Mouse (Mus musculus) Patski (cell line): ENCODE measurements around the gene Dok4. TPM values are rescaled to one million over a fixed set of nuclear protein-coding genes. Genes with fewer than 3 reads are reported as not detected.
"Not testable (repeated sequence)": the region's sequence is repeated elsewhere in the genome, so short reads cannot be mapped to it uniquely, and the experiment has no call there.

Experiments used
- ATAC-seq: fragments of 100-300 bp; one replicate; pipeline ENCODE4 v1.8.0; 2021
- CTCF ChIA-PET: fragments of 350-600 bp; sonication (Branson Sonifier 250); formaldehyde crosslinking; loops from one replicate; lab custom pipeline; 2022; ENCODE audit warnings: inconsistent platforms; lab: Charles Lee
- POLR2A ChIA-PET: fragments of 350-600 bp; sonication (Branson Sonifier 250); formaldehyde crosslinking; loops from one replicate; lab custom pipeline; 2022; ENCODE audit warnings: antibody characterized with exemption, inconsistent platforms; lab: Charles Lee
- DNase-seq: peaks from one replicate; pipeline ENCODE4 v3.0.0-alpha.2; 2011; ENCODE audit warnings: low read depth, low spot score
- H3K27me3 ChIP-seq: fragments of 371-371 bp; one replicate; pipeline ENCODE4 v1.5.1; 2021
- CTCF ChIP-seq: fragments of 100-300 bp; IDR thresholded peaks from one replicate; pipeline ENCODE4 v1.5.1; 2021
- in situ Hi-C: fragments of 300-500 bp; cut with MboI; formaldehyde crosslinking; loops from 3 replicates; pipeline ENCODE4 v1.11.1; 2018; ENCODE audit warnings: low pct_unique_long_range_greater_than_20kb, mixed read lengths
- polyA plus RNA-seq: library from polyadenylated mRNA; unstranded; gene quantifications from one replicate; pipeline ENCODE4 v1.2.3, GENCODE M21; 2021

Gene Dok4
- polyA plus RNA-seq, 1 experiment from 2014 or later = 46.4 TPM

DNA sequence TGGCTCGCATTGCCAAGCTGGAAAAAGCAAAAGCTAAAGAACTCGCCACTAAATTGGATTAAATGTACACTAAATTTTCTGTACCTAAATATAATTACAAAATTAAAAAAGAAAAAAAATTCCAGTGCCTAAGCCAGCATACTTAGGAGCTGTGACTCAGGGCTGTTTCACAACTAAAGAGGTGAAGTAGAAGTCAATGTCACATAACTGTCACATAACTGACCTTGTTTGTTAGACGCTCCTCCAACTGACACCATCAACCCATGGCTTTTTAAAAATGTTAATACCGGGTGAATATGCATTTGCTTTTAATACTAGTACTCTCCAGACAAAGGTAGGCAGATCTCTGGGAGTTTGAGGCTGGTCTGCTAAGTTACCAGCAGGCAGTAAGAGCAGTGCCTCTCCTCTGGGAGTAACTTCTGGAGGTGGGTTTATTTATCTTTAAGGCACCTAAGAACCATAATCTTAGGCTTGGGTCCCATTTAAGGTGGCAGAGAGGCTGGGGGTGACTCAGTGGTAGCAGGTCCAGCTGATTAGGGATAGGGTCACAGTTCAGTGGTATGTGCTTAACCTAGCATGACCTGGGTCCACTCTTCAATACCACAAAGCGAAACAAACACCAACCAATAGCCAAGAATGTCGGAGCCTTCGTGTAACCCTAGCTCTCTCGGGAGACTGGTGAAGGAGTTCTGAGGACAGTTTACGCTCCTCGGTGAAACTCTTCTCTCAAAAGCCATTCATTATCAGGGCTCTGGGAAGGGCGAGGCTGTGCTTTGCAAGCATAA lies 39.5 kb downstream of the Dok4 start:
- ATAC-seq (no peak), DNase-seq (no peak)
- no peaks in the 10 kb centered on the region for H3K27me3 ChIP-seq
- in situ Hi-C loops = no loop called here
- TF ChIP-seq CTCF = no peak
- CTCF ChIA-PET = interaction anchor here (0.7 to 4.7 kb wide), 3 partner anchors 12 to 134 kb away, joined by 4 to 20 read pairs (median 4); no protein-coding TSS in a partner anchor
- POLR2A ChIA-PET = interaction anchor here (1.2 kb wide), 1 partner anchor 17 kb away, joined by 3 read pairs; no protein-coding TSS in a partner anchor

DNA sequence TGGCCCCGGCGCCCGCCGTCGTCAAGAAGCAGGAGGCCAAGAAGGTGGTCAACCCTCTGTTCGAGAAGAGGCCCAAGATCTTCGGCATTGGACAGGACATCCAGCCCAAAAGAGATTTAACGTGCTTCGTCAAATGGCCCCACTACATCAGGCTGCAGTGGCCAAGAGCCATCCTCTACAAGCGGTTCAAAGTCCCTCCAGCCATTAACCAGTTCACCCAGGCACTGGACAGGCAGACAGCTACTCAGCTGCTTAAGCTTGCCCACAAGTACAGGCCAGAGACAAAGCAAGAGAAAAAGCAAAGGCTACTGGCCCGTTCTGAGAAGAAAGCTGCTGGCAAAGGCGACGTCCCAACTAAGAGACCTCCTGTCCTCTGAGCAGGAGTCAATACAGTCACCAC lies 40.4 kb downstream of the Dok4 start:
- H3K27me3 ChIP-seq, DNase-seq, ATAC-seq, in situ Hi-C loops: not testable (repeated sequence)
- POLR2A ChIA-PET = interaction anchor here (1.0 kb wide), 1 partner anchor 11 kb away, joined by 3 read pairs; no protein-coding TSS in a partner anchor
- CTCF ChIA-PET = interaction anchor here (0.9 to 4.7 kb wide), 2 partner anchors 11 to 14 kb away, joined by 4 to 20 read pairs; no protein-coding TSS in a partner anchor

DNA sequence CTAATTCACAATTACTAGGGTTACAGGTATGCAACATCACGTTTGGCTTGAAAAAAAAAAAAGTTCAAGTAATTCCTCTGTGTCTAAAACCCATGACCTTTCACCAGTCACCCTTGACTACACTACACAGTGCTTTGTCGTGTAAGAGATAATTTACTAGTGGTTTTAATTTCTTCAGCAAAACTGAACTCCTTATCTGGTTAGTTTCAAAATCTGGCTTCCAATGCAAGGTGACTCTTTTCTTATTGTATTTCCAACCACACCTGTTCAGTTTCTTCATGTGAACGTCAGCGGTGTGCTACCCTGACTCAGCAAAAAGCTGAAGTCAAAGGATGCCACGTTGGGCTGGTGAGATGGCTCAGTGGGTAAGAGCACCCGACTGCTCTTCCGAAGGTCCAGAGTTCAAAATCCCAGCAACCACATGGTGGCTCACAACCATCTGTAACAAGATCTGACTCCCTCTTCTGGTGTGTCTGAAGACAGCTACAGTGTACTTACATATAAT lies 42.2 kb downstream of the Dok4 start:
- in situ Hi-C loops, ATAC-seq, DNase-seq, POLR2A ChIA-PET, H3K27me3 ChIP-seq: not testable (repeated sequence)
- CTCF ChIA-PET = interaction anchor here (0.7 to 4.7 kb wide), 4 partner anchors 10 to 746 kb away, joined by 3 to 20 read pairs (median 4); no protein-coding TSS in a partner anchor

DNA sequence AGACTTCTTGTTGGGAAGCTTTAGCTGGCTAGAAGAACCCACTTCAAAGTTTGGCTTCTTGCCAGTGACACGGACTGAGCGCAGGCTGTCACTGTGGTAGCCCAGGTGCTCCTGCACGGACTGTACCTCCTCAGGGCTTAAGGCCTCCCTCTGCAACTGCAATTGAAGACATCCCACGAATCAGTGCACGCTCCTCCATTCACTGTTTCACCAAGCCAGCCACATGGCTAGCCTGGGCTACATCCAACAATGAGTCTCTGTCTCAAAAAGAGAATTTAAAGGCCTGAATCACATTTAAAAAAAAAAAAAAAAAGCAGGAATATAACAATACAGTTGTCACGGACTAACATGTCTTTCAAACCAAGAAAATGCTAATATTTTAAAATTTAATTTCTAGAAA lies 47.8 kb downstream of the Dok4 start:
- no peak for TF ChIP-seq CTCF
- in situ Hi-C loops = no loop called here
- no peak for DNase-seq
- no peaks in the 10 kb centered on the region for H3K27me3 ChIP-seq
- ChIA-PET CTCF (interaction anchor here (1.3 to 1.6 kb wide), 2 partner anchors 9 to 14 kb away, joined by 3 to 6 read pairs; no protein-coding TSS in a partner anchor), POLR2A (no interaction called here)
- no peak for ATAC-seq

DNA sequence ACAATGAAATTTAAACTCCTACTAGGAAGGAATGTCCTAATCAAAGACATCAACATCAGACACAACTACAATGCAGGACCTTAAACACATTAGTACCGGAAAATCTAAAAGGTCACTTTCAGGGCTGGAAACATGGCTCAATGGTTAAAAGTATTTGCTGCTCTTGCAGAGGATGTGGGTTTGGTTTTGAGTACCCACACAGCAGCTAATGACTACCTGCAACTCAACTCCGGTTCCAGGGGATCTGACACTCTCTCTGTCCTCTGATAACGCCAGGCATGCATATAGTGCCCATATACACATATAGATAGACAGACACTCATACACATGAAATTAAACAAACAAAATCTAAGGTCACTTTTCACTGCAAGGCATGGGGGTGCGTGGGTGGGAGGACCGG lies 49.9 kb downstream of the Dok4 start:
- no peak for TF ChIP-seq CTCF
- CTCF ChIA-PET = interaction anchor here (0.8 to 3.6 kb wide), 2 partner anchors 9 to 11 kb away, joined by 3 to 20 read pairs; no protein-coding TSS in a partner anchor
- in situ Hi-C loops = no loop called here

DNA sequence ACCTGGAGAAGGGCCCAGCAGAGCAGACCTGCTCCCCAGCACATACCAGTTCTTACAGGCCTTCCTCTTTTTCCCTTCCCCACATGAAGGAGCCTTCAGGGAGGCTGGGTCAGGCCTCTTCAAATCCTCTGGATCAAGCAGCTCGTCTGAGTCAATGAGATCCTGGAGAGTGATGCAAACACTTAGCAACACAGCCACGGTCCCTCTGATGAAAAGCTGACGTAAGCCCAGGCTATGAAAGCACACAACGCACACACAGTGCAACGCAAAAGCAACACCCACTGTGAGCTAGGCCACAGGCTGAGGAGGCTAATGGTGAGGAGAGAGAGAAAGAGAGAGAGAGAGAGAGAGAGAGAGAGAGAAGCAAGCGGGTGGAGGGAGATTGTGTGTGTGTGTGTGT lies 51.0 kb downstream of the Dok4 start:
- in situ Hi-C loops = no loop called here
- DNase-seq (no peak), ATAC-seq (no peak)
- no peak for TF ChIP-seq CTCF
- H3K27me3 ChIP-seq = no peaks in the 10 kb centered on the region
- POLR2A ChIA-PET = no interaction called here
- CTCF ChIA-PET = interaction anchor here (0.9 to 3.6 kb wide), 3 partner anchors 9 to 121 kb away, joined by 4 to 20 read pairs (median 6); no protein-coding TSS in a partner anchor

More for the DNA sequence above, 49.9 kb downstream of the Dok4 start:
- H3K27me3 ChIP-seq = no peaks in the 10 kb centered on the region
- ATAC-seq = no peak
- POLR2A ChIA-PET = no interaction called here
- no peak for DNase-seq

DNA sequence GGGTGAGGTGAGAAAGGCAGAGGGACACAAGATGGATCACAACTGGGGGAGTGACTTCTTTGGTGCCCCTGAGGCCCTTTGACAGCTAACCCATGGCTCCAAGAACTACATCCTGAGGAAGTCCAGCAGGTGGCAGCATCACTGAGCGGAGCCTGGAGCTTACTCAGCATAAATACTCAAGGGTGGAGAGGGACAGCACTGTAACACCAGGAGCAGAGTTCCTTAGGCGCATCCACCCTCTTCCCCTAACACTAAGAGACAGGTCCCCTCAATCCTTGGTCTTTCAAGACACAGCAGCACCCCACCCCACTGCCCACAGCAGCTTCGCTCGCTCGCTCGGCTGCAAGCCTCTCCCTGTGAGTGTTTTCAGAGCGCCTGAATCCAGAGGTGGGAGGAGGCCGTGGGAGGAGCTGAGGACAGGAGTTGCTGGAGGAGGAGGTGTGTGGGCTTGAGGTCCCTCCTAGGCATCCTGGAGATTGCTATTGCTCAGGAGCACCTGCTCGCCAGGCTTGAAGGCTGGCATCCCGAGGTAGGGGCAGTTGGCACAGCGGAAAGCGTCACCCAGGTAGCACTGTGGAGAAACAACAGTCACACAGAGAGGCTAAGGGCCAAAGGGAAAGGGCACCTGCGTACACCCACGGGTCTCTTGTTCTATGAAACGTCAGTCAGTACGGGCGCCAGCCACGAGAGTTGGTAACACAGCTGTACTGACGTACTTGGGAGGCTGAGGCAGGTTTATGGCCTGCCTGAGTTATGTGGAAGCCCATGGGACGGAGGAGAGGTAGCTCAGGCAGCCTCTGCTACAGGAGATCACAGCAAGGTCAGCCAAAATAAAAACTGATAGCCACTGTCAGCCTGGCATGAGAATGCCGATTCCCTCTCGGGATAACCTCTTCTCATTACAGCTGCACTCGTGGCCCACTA lies 53.2 kb downstream of the Dok4 start:
- in situ Hi-C loops = loop anchor here (5.0 kb wide), 1 partner anchor 84 kb away; no protein-coding TSS in a partner anchor
- ChIA-PET CTCF (interaction anchor here (0.9 to 3.6 kb wide), 8 partner anchors 8 to 116 kb away, joined by 3 to 20 read pairs (median 4); no protein-coding TSS in a partner anchor), POLR2A (interaction anchor here (0.6 kb wide), 1 partner anchor 242 kb away, joined by 4 read pairs; no protein-coding TSS in a partner anchor)
- DNase-seq (no peak), ATAC-seq (no peak)
- TF ChIP-seq CTCF = peak; percentile 79
- no peaks in the 10 kb centered on the region for H3K27me3 ChIP-seq

DNA sequence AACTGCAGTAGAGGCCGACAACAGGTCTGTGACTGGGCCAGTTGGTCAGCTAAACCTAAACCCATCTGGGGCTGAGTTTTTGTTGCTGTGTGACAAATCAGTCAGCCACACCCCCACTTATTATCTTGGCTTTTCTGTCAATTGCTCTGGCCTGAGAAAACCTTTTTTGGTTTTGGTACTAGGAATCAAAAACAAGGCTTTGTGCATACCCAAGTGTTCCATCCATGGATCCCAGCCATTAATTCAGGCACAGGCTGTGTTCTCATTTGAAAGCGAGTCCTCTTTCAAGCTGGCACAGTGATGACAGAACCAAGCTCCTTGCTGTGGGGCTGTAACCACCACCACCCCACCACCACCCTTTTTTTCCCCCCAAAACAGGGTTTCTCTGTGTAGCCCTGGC lies 54.7 kb downstream of the Dok4 start:
- ChIA-PET CTCF (interaction anchor here (1.1 to 1.6 kb wide), 4 partner anchors 15 to 117 kb away, joined by 3 to 5 read pairs (median 4); no protein-coding TSS in a partner anchor), POLR2A (interaction anchor here (0.9 to 1.1 kb wide), 4 partner anchors 11 to 117 kb away, joined by 3 to 8 read pairs (median 3); no protein-coding TSS in a partner anchor)
- H3K27me3 ChIP-seq = no peaks in the 10 kb centered on the region
- TF ChIP-seq CTCF = no peak
- no peak for DNase-seq
- in situ Hi-C loops = loop anchor here (5.0 kb wide), 1 partner anchor 86 kb away; no protein-coding TSS in a partner anchor
- ATAC-seq = no peak

DNA sequence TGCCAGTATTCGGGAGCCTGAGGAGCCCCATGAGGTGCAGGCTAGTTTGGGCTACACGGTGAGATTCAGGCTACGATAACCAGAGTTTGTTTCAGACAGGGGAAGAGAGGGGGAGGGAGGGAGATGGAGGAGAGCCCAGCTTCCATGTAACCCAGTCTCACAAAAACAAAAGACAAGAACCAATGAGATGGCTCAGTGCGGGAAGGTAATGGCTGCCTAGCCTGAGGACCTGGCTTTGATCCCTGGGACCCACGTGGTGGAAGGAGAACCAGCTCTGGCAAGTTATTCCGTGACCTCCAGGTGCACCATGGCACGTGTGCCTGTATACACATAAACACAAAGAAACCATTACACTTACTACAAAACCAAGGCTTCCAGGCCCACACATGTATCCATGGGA lies 55.6 kb downstream of the Dok4 start:
- no peak for TF ChIP-seq CTCF
- POLR2A ChIA-PET = interaction anchor here (1.1 kb wide), 1 partner anchor 30 kb away, joined by 3 read pairs; no protein-coding TSS in a partner anchor

More for the DNA sequence above, 55.6 kb downstream of the Dok4 start:
- DNase-seq (no peak), ATAC-seq (no peak)
- H3K27me3 ChIP-seq = no peaks in the 10 kb centered on the region
- in situ Hi-C loops = loop anchor here (5.0 kb wide), 1 partner anchor 87 kb away; no protein-coding TSS in a partner anchor
- CTCF ChIA-PET = interaction anchor here (1.4 kb wide), 1 partner anchor 116 kb away, joined by 4 read pairs; no protein-coding TSS in a partner anchor
